Mouse (Mus musculus): ENCODE data around the gene Ccdc151. TPM values are rescaled to one million over a fixed set of nuclear protein-coding genes. Genes with fewer than 3 reads are reported as not detected.

Ccdc151 gene
- total RNA-seq, 2 experiments from 2014 or later = not detected

GRCm38 (mm10) chr9:22000296-22000695 is 2.1 kb downstream of the Ccdc151 start:
- ATAC-seq (ENCODE audit: poor library complexity, severe bottlenecking) = no peak

DNA sequence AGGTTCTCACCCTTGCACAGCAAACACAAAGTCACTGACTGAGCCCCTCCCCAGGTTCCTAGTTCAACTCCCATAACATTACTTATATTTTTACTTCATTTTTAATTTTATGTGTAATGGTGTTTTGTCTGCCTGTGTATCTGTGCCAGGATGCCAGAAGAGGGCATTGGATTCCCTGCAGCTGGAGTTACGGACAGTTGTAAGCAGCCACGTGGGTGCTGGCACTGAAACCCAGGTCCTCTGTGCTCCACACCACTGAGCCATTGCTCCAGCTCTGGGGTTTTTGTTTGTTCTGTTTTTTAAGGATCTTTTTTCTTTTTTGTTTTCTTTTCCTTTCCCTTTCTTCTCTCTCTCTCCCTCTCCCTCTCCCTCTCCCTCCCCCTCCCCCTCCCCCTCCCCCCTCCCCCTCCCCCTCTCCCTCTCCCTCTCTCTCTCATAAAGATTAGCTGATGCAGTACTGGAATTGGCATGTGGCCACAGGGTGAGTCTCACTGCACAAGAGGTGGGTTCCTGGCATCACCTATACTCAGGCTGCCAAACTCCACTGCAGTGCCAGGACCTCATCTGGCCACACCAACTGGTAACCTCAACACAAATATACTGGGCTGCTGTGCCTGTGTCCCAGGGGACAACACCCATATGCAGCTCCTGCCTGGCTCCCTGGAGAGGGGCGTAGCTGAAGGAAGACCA is 6.1 kb downstream of the Ccdc151 start:
- ATAC-seq (ENCODE audit: poor library complexity, severe bottlenecking) = no peak

DNA sequence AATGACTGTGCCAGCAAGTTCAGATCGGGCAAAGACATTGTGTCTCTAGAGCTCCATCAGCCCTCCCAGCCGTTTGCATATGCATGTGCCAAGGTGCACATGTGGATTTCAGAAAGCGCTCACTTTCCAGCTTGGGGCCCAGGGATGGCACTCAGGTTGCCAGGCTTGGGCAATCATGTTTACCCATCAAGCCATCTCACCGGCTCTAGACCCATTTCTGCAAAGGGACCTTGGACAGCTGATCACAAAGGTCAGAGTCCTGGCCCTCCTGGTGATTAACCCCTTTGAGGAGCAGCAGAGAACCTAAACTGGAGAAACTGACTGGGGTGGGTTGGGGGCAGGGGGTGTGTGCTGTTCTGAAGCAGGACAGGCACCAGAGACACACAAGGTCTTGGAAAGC is 10.2 kb downstream of the Ccdc151 start:
- no peak for ATAC-seq (ENCODE audit: poor library complexity, severe bottlenecking)

- no peak for ATAC-seq (ENCODE audit: poor library complexity, severe bottlenecking)
These were observed 13.0 kb downstream of the Ccdc151 start, which contains the start of gene Rgl3 for GRCm38 (mm10) chr9:21989230-21990110. Rgl3 (minus strand) TSS chr9:21989446.

DNA sequence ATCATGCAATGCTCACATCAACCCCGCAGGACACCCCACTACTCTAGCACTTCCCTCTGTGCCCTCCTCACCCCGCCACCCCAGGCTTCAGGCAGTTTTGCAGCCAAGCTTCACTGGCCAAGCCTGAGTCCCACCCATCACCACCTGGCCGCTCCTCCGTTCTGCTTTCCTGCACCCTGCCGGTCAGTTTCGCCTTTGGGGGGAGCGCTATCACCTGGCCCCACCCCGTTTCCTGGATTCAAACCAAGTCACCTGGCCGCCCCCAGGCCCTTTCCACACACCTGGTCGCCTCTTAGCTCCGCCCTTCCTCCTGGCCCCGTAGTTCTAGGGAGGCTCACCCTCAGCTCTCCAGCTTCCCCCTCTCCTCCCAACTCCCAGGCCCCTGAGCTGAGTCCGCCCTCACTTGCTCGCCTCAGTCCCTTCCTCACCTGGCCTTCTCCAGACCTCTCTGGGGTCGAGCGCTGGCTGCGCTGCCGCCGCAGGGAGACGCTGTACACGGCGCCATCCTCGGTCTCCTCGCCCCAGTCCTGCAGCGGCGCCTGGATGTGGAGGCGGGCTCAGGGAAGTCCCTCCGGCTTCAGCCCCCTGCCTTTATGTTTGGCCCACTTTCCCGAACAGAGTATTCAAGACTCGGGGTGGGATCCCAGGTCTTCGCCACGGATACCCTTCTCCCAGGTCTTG is 13.9 kb downstream of the Ccdc151 start:
- no peak for ATAC-seq (ENCODE audit: poor library complexity, severe bottlenecking)

DNA sequence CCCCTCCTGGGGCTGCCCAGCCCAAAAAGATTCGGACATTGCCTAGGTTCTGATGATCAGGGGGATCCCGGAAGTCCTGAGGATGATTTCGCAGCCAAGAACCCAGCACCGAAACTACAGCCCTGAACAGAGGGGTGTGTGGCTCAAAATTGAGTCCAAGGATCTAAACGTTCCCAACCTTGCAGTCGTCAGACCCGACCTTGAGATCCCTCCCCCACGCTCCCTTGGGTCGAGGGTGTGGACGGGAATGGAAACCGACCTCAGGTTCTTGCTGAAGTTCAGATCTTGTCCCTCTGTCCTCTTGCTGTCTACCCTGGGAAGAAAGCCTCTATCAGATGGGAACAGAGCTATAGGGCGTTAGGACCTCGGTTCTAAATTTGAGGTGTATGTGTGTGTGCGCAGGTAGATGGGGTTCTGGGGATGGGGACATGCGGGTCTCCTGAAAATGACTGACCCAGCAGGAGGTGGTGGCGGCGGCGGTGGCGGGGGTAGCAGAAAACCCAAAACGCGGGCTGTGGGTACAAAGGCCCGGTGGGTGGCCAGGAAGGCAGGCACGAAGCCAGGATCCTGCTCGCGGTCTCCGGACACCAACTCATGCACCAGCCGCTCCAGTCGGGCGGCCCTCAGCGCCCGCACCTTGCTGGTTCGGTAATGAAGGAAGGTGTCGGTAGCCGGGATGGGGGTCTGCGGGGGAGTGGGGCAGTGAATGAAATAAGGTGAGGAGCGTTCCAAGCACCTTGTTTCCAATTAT is 14.7 kb downstream of the Ccdc151 start:
- no peak for ATAC-seq (ENCODE audit: poor library complexity, severe bottlenecking)

DNA sequence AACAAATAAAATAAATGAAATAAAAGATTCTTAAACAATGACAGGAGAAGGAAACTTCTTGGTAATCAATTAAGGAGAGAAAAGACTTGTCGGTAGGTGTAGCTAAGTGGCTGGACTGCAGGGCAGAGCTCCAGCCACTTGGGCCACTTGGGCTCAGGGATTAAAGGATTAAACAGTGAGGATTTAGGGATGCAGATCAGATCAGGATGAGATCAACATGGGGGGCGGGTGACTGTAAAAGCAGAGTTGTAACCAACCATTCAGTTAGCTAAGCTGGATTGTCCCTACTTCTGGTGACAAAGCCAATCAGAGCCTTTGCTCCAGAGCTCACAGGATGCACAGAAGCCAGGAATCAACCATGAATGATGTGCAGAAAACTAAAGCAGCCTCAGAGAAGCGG is 18.5 kb downstream of the Ccdc151 start:
- no peak for ATAC-seq (ENCODE audit: poor library complexity, severe bottlenecking)

- ATAC-seq (ENCODE audit: poor library complexity, severe bottlenecking) = no peak
These were observed 23.9 kb downstream of the Ccdc151 start for GRCm38 (mm10) chr9:21978398-21979128.

GRCm38 (mm10) chr9:21977972-21978371 is 24.5 kb downstream of the Ccdc151 start:
- ATAC-seq (ENCODE audit: poor library complexity, severe bottlenecking) = peak; percentile 62; the same call in 1 of the 2 replicates

DNA sequence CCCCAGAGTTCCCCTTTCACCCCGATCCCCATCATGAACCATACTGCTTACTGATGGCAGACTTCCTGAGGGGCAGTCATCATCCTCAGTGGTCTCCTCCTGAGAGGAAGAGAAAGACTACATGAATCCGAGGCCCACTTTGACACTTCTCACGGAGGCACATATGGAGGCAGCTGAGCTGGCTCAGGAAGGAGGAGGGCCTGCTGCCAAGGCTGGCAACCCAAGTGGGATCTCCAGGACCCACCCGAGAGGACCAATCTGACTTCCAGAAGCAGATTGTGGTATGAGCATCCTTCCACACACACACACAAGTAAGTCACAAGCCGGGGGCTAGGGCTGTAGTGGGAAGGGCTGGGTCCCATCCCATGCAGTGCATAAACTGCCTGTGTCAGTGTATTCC is 25.1 kb downstream of the Ccdc151 start:
- ATAC-seq (ENCODE audit: poor library complexity, severe bottlenecking) = no peak

DNA sequence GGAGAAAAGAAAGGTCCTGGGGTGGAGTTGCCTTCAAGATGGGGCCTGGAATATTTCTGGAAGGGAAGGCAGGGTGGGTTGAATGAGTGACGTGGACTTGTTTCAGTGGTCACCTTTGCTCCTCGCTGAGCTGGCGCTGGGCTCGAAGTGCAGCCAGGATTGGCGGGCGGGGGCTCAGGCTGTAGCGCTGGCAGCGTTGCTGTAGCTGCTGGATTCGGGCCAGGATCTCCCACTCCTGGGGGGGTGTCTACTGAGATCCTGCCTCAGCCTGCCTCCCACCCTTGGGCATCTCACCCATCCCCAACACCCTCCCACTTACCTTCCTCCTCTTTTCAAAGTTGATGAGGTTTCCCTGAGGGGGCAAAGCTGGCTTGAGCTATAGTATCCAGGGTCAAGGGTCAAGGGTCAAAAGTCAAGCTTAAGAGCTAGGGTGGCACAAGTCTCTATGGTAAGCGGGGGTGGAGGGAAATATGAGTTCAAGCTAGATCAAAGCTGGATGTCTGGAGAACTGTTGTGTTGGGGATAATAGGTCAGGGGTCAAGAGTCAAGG is 25.7 kb downstream of the Ccdc151 start:
- no peak for ATAC-seq (ENCODE audit: poor library complexity, severe bottlenecking)

- ATAC-seq (ENCODE audit: poor library complexity, severe bottlenecking) = peak; percentile 69
These were observed 33.1 kb downstream of the Ccdc151 start for GRCm38 (mm10) chr9:21969304-21969703.

- ATAC-seq (ENCODE audit: poor library complexity, severe bottlenecking) = no peak
These were observed 33.6 kb downstream of the Ccdc151 start for GRCm38 (mm10) chr9:21968883-21969282.

GRCm38 (mm10) chr9:21963417-21963816 is 39.0 kb downstream of the Ccdc151 start, which contains the start of gene Epor:
Epor (minus strand) TSS chr9:21963506.
- 0 out of 2 replicates have a peak, but pooled peaks have one; percentile 31 for ATAC-seq (ENCODE audit: poor library complexity, severe bottlenecking)

DNA sequence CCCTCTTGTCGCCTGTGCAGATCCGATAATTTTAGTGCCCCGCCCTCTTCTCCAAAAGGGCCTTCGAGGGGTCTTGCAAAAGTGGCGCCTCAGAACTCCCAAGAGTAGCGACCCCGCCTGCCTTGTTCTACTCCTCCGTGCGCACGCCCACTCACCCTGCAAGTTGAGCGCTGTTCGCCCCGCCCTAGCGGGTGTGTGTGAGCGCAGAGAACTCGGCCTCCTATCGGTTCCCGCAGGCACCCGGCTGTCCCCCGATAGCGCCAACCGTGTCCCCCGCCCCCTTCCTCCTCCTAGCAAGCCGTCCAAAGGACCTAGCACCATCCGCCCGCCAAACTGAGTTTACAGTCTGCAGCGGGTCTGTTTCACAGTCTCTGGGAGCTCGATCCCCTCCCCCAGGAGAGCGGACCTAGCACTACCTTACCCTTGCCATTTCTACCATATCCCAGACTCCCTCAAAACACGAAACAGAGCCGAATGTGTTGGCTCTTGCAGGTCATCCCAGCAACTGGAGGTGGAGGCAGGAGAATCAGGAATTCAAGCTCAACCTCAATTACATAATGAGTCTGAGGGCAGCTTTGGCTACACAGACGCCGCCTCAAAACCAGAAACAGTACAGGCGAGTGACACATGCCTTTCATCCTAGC is 39.9 kb downstream of the Ccdc151 start:
- ATAC-seq (ENCODE audit: poor library complexity, severe bottlenecking) = peak; percentile 83

GRCm38 (mm10) chr9:21962010-21962409 is 40.4 kb downstream of the Ccdc151 start:
- no peak for ATAC-seq (ENCODE audit: poor library complexity, severe bottlenecking)

GRCm38 (mm10) chr9:21961366-21961980 is 41.0 kb downstream of the Ccdc151 start:
- no peak for ATAC-seq (ENCODE audit: poor library complexity, severe bottlenecking)

- ATAC-seq (ENCODE audit: poor library complexity, severe bottlenecking) = no peak
These were observed 41.8 kb downstream of the Ccdc151 start for GRCm38 (mm10) chr9:21960558-21961208.

Data from megakaryocyte, adult 5-6 weeks (primary cell).